Mouse (Mus musculus) cortical plate, adult 2 months (tissue): ENCODE measurements around the gene Tln1.

Source experiments
- CTCF ChIP-seq: fragments of 200-500 bp; IDR thresholded peaks from 2 replicates; pipeline ENCODE4 v1.5.1; 2011; ENCODE audit warnings: mild to moderate bottlenecking, control low read depth, low read length; ENCODE audit not compliant: insufficient read depth; ENCODE audit errors: extremely low read depth
- POLR2A ChIP-seq: fragments of 200-500 bp; IDR thresholded peaks from 2 replicates; pipeline ENCODE4 v1.6.1; 2011; ENCODE audit warnings: mild to moderate bottlenecking, low read length, control low read depth; ENCODE audit not compliant: insufficient read depth; ENCODE audit errors: extremely low read depth

GRCm38 (mm10) chr4:43586411-43586810 is 23.9 kb upstream of the Tln1 start:
- TF ChIP-seq CTCF = no peak
- no peak for TF ChIP-seq POLR2A
